21 mouse cellular contexts compared by ENCODE assay signal in genomic region chr10:11809255-11809654, GRCm38 (mm10).
DNase-seq lines count a peak whose midpoint lies in the region; ATAC-seq and TF ChIP-seq lines count a peak whose summit lies in the region.
"Had no signal": no experiment of that assay in that cellular context is flagged by ENCODE, and none has a peak within 500 bp of the region (broad histone marks: within the 10 kb centered on the region; RNA-seq: fewer than 3 reads in every experiment).

No protein-coding gene starts in this region.

- DNase-seq in forebrain, embryonic 14.5 days (ENCODE audit: low spot score): peak; percentile 13
- DNase-seq in midbrain, embryonic 14.5 days: peak; percentile 19
- no peak for DNase-seq in midbrain, embryonic 10.5 days (ENCODE audit: low spot score)
- DNase-seq in brain, embryonic 14.5 days (ENCODE audit: low read depth): peak; percentile 37
- DNase-seq in layer of hippocampus, adult 18-20 months (ENCODE audit: low spot score in 2 of 2): no peak
- DNase-seq: adrenal gland, adult 2 months; adrenal gland, postnatal 10 days; adrenal gland, postnatal 25 days; cerebellum, adult 11-12 months; cerebellum, adult 2 months; cerebellum, adult 9-10 months; cerebellum, postnatal 10 days; cerebellum, postnatal 25 days; embryo, embryonic 11 days had no signal

- no peaks in the 10 kb centered on the region for H3K4me1 ChIP-seq in forebrain, embryonic 14.5 days (ENCODE audit: control insufficient read depth, insufficient read depth, low read length)
- H3K4me1 ChIP-seq in forebrain, embryonic 15.5 days: no peaks in the 10 kb centered on the region
- H3K4me1 ChIP-seq in midbrain, embryonic 14.5 days (ENCODE audit: control insufficient read depth, insufficient read depth, low read length): no peaks in the 10 kb centered on the region
- no peaks in the 10 kb centered on the region for H3K4me1 ChIP-seq in midbrain, embryonic 10.5 days
- no peaks in the 10 kb centered on the region for H3K4me1 ChIP-seq in midbrain, embryonic 16.5 days (ENCODE audit: control insufficient read depth, insufficient read depth, low read length)
- H3K4me1 ChIP-seq: embryonic facial prominence, embryonic 13.5 days; embryonic facial prominence, embryonic 15.5 days; forebrain, embryonic 10.5 days; forebrain, embryonic 13.5 days had no signal

- WGBS in forebrain, embryonic 14.5 days: 48% methylated on average over 3 of the region's 3 CpGs
- WGBS in forebrain, embryonic 15.5 days: 57% methylated on average over 3 of the region's 3 CpGs
- WGBS in midbrain, embryonic 14.5 days: 44% methylated on average over 3 of the region's 3 CpGs
- 72% methylated on average over 3 of the region's 3 CpGs for WGBS in midbrain, embryonic 10.5 days
- 39% methylated on average over 3 of the region's 3 CpGs for WGBS in midbrain, embryonic 16.5 days

- H3K27me3 ChIP-seq in forebrain, embryonic 14.5 days (replicated peaks; ENCODE audit: control insufficient read depth, insufficient read depth, low read length): no peaks in the 10 kb centered on the region
- H3K27me3 ChIP-seq in forebrain, embryonic 15.5 days: no peaks in the 10 kb centered on the region
- H3K27me3 ChIP-seq in midbrain, embryonic 14.5 days (ENCODE audit: control insufficient read depth, insufficient read depth, low read length): no peaks in the 10 kb centered on the region
- no peaks in the 10 kb centered on the region for H3K27me3 ChIP-seq in midbrain, embryonic 10.5 days (ENCODE audit: low read depth, poor library complexity, severe bottlenecking)
- no peaks in the 10 kb centered on the region for H3K27me3 ChIP-seq in midbrain, embryonic 16.5 days (ENCODE audit: control insufficient read depth, insufficient read depth, low read depth, low read length)
- H3K27me3 ChIP-seq: embryonic facial prominence, embryonic 13.5 days; embryonic facial prominence, embryonic 15.5 days; forebrain, embryonic 13.5 days had no signal

- H3K4me2 ChIP-seq in forebrain, embryonic 14.5 days (ENCODE audit: low read length): no peak overlapping the region
- H3K4me2 ChIP-seq in forebrain, embryonic 15.5 days (replicated peaks): no peak overlapping the region
- no peak overlapping the region for H3K4me2 ChIP-seq in midbrain, embryonic 14.5 days (ENCODE audit: low read length)
- H3K4me2 ChIP-seq in midbrain, embryonic 16.5 days (ENCODE audit: low read length): no peak overlapping the region
- H3K4me2 ChIP-seq: embryonic facial prominence, embryonic 13.5 days; embryonic facial prominence, embryonic 15.5 days; forebrain, embryonic 13.5 days had no signal

- no peaks in the 10 kb centered on the region for H3K9me3 ChIP-seq in forebrain, embryonic 14.5 days (replicated peaks; ENCODE audit: control insufficient read depth, low read length)
- no peaks in the 10 kb centered on the region for H3K9me3 ChIP-seq in forebrain, embryonic 15.5 days
- H3K9me3 ChIP-seq in midbrain, embryonic 14.5 days (ENCODE audit: control insufficient read depth, low read length): no peaks in the 10 kb centered on the region
- H3K9me3 ChIP-seq in midbrain, embryonic 10.5 days (replicated peaks): no peaks in the 10 kb centered on the region
- H3K9me3 ChIP-seq in midbrain, embryonic 16.5 days (replicated peaks; ENCODE audit: control insufficient read depth, low read length, poor library complexity, severe bottlenecking): peaks cover 2% of the 10 kb centered on the region; the same call in 1 of the 2 replicates
- H3K9me3 ChIP-seq: embryonic facial prominence, embryonic 13.5 days; embryonic facial prominence, embryonic 15.5 days; forebrain, embryonic 10.5 days; forebrain, embryonic 13.5 days had no signal

- no peak overlapping the region for H3K27ac ChIP-seq in forebrain, embryonic 14.5 days (ENCODE audit: low read depth, low read length)
- H3K27ac ChIP-seq in forebrain, embryonic 15.5 days (replicated peaks): no peak overlapping the region
- H3K27ac ChIP-seq in midbrain, embryonic 14.5 days (replicated peaks; ENCODE audit: low read depth, low read length): no peak overlapping the region
- H3K27ac ChIP-seq in midbrain, embryonic 10.5 days (replicated peaks): no peak overlapping the region
- H3K27ac ChIP-seq in midbrain, embryonic 16.5 days (ENCODE audit: low read length): no peak overlapping the region
- H3K27ac ChIP-seq: embryonic facial prominence, embryonic 13.5 days; embryonic facial prominence, embryonic 15.5 days; forebrain, embryonic 10.5 days; forebrain, embryonic 13.5 days had no signal

- no peaks in the 10 kb centered on the region for H3K36me3 ChIP-seq in forebrain, embryonic 14.5 days (ENCODE audit: control insufficient read depth, insufficient read depth, low read length)
- no peaks in the 10 kb centered on the region for H3K36me3 ChIP-seq in forebrain, embryonic 15.5 days
- no peaks in the 10 kb centered on the region for H3K36me3 ChIP-seq in midbrain, embryonic 14.5 days (ENCODE audit: control insufficient read depth, insufficient read depth, low read length)
- no peaks in the 10 kb centered on the region for H3K36me3 ChIP-seq in midbrain, embryonic 10.5 days
- no peaks in the 10 kb centered on the region for H3K36me3 ChIP-seq in midbrain, embryonic 16.5 days (ENCODE audit: control insufficient read depth, insufficient read depth, low read length)
- H3K36me3 ChIP-seq: embryonic facial prominence, embryonic 13.5 days; embryonic facial prominence, embryonic 15.5 days; forebrain, embryonic 10.5 days had no signal

- no peak overlapping the region for H3K9ac ChIP-seq in forebrain, embryonic 14.5 days (ENCODE audit: low read length)
- no peak overlapping the region for H3K9ac ChIP-seq in forebrain, embryonic 15.5 days (replicated peaks)
- no peak overlapping the region for H3K9ac ChIP-seq in midbrain, embryonic 14.5 days (replicated peaks; ENCODE audit: low read length)
- H3K9ac ChIP-seq in midbrain, embryonic 16.5 days (ENCODE audit: low read depth, low read length): no peak overlapping the region
- H3K9ac ChIP-seq: embryonic facial prominence, embryonic 13.5 days; embryonic facial prominence, embryonic 15.5 days; forebrain, embryonic 13.5 days had no signal

- no peak for ATAC-seq in forebrain, embryonic 14.5 days
- ATAC-seq in forebrain, embryonic 15.5 days (replicated peaks): no peak
- ATAC-seq in midbrain, embryonic 14.5 days (ENCODE audit: low FRiP score, low TSS enrichment): no peak; the same call in 1 of the 2 replicates
- peak; percentile 73 for ATAC-seq in midbrain, embryonic 16.5 days
- ATAC-seq: forebrain, embryonic 13.5 days had no signal

- TF ChIP-seq CTCF in brain, embryonic 14.5 days (IDR thresholded peaks at IDR 0.05; ENCODE audit: borderline replicate concordance, extremely low read depth, insufficient read depth, insufficient read length): no peak

- no peak for TF ChIP-seq POLR2A in brain, embryonic 14.5 days (IDR thresholded peaks at IDR 0.05; ENCODE audit: borderline replicate concordance, extremely low read depth, insufficient read depth, insufficient read length, poor library complexity, severe bottlenecking)

- H3K4me3 ChIP-seq in forebrain, embryonic 14.5 days (ENCODE audit: low read depth, low read length): no peak overlapping the region
- no peak overlapping the region for H3K4me3 ChIP-seq in forebrain, embryonic 15.5 days
- H3K4me3 ChIP-seq in midbrain, embryonic 14.5 days (replicated peaks; ENCODE audit: low read depth, low read length): no peak overlapping the region
- no peak overlapping the region for H3K4me3 ChIP-seq in midbrain, embryonic 10.5 days
- no peak overlapping the region for H3K4me3 ChIP-seq in midbrain, embryonic 16.5 days (ENCODE audit: low read depth, low read length)
- H3K4me3 ChIP-seq: embryonic facial prominence, embryonic 13.5 days; embryonic facial prominence, embryonic 15.5 days; erythroblast, embryonic 14.5 days; forebrain, embryonic 10.5 days; forebrain, embryonic 13.5 days had no signal

Comparison
In these comparisons a context has a peak if more than half of its experiments do, and no peak if none do; other contexts are left out.
1. DNase-seq: peak in forebrain, embryonic 14.5 days (single experiment), midbrain, embryonic 14.5 days (single experiment) and brain, embryonic 14.5 days (single experiment); none in midbrain, embryonic 10.5 days (single experiment) and layer of hippocampus, adult 18-20 months (0 of 2).